Mouse (Mus musculus) adrenal gland, postnatal 36 days (tissue): Measurements from ENCODE around the gene Ube2k. TPM values are rescaled to one million over a fixed set of nuclear protein-coding genes. Genes with fewer than 3 reads are reported as not detected.
A peak's percentile ranks its signal among the peaks of the same experiment; 100 is the strongest.
"Not testable (repeated sequence)": the region's sequence is repeated elsewhere in the genome, so short reads cannot be mapped to it uniquely, and the experiment has no call there.

Source experiments
- DNase-seq, 2 experiments: peaks; one replicate each; pipeline ENCODE4 v3.0.0; 2021; ENCODE audit warnings: mixed read lengths in 1 of 2
- long read RNA-seq, 2 experiments: library from polyadenylated mRNA; stranded (forward); transcript quantifications; one replicate each; pipeline ENCODE4 v2.0.0; 2021; ENCODE audit warnings: borderline sequencing depth in 2 of 2
- total RNA-seq, 2 experiments: library from RNA; stranded (reverse); gene quantifications; 2 replicates each; pipeline ENCODE4 v1.2.3; 2021

Ube2k gene
- total RNA-seq = 10 to 100 TPM; 87.3 to 96.5 TPM
- long read RNA-seq, experiment 1, full-length matches to known transcripts = 103 of 120 reads
- long read RNA-seq, experiment 1, partial matches to known transcripts = 14 of 120 reads
- long read RNA-seq, experiment 1, other reads (novel, unspliced or antisense) = 3 of 120 reads
- long read RNA-seq, experiment 2, full-length matches to known transcripts = 31 of 31 reads
- long read RNA-seq, experiment 2, partial matches to known transcripts = 0 of 31 reads
- long read RNA-seq, experiment 2, other reads (novel, unspliced or antisense) = 0 of 31 reads

DNA sequence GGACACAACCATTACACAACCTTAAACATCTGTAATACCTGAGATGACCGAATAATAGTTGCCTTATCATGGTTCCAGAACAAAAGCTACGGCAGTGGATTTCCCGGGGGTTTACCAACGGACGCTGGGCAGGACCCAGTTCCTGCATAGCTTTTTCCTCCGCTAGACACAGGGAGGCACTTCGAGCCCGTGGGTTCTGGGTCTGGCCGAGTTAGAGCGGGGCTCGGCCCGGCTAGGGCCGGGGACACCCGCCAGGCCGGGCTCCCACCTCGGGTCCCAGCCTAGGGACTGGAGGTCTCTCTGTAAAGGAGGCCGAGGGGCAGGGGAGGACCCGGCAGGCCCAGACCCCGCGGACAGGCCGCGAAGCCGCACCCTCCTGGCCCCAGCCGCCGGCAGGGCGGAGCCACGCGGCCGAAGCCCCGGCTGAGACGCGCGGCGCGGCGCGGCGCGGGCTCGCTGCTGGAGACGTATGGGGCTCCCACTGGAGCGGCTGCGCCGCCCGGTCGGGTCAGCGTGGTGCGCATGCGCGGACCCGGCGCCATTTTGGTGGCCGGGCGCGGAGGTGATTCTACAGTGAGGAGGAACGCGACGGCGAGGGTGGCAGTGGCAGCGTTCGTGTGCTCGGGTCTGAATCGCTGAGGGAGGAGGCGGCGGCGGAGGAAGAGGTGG, at the start of gene Ube2k, which contains the start of gene Smim14:
Ube2k (plus strand) TSS at position 483 of the 669 bp plus-strand sequence.
Smim14 (minus strand) TSS at position 434 of the 669 bp plus-strand sequence.
- peak; percentile 95 to 98 for DNase-seq

GRCm38 (mm10) chr5:65487381-65487780, 49.7 kb upstream of the Ube2k start:
- DNase-seq = no peak

DNA sequence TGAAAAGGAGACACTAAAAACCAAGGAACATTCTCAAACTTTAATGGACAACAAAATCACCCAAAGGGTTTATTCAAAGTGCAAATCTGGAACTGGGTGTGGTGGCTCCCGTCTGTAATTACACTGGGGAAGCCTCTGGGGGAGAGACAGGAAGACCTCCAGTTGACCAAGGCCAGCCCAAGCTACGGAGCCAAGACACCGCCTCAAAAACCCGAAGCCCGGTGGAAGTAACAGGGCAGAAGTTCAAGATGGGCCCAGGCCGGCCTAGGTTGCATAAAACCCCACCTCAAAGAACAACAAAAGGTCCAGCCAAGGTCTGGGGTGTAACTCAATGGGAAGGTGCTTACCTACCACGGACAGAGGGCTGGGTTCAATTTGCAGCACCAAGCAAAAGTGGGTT, 48.3 kb upstream of the Ube2k start:
- DNase-seq = no peak

GRCm38 (mm10) chr5:65489830-65490229, 47.2 kb upstream of the Ube2k start:
- DNase-seq = no peak

DNA sequence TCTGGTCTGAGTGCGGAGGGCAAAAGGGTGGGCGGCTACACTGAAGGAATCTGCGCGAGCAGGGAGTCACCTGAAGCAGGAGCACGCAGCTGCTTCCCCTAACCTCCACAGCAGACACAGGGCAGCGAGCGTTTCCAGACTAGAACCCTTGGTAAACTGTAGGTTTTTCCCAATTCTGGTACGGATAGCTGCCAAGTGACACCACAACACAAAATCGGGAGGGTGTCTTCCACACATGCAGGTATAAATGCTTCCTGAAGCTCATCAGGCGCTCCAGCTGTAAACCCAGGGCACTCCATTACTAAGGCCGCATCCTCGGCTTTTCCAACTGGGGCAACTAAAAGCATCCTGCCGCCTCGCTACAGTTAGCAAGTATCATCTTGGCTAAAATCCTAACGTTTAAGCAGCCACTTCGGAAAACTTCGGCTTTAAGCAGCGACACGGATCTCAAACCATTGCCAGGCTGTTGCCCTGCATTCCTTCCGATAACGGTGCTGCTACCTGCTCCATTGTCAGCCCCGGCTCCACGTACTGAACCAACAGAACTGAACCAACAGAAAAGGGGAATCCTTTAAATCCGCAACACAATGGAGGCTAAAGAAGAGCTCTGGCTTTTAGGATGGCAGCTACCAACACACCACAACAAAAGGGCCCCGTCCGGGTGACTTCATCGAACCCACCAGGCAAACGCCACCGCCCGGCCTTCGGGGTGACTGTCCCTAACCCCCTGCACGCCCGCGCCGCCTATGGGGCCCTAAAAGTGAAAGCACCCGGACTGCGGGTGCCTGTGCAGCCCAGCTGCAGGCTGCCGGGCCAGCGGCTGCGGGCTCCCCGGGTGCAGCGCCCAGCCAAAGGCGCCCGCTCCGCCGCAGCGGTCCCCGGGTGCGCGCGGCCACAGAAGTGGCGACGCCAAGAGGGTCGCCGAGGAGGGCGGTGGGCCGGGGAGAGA, 45.0 kb upstream of the Ube2k start:
- peak; percentile 81 to 86 for DNase-seq

GRCm38 (mm10) chr5:65492716-65493531, 44.1 kb upstream of the Ube2k start, which contains the start of gene Gm43552:
Gene Gm43552 (minus strand): TSS chr5:65492833.
- DNase-seq = peak; percentile 98

DNA sequence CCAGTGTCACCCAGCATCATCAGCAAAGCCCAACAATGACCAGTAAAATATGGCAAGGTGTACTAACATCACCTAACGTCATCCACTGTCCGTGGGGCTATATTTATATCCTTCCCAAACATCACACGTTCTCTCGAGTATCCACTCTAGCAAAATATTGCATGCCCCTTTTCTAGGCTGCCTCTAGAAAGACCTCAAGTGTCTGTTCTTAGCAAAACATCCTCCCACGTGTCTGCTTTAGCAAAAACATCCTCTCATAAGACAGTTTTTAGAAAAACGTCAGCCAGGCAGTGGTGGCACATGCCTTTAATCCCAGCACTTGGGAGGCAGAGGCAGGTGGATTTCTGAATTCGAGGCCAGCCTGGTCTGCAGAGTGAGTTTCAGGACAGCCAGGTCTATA, 36.8 kb upstream of the Ube2k start:
- DNase-seq = no peak

DNA sequence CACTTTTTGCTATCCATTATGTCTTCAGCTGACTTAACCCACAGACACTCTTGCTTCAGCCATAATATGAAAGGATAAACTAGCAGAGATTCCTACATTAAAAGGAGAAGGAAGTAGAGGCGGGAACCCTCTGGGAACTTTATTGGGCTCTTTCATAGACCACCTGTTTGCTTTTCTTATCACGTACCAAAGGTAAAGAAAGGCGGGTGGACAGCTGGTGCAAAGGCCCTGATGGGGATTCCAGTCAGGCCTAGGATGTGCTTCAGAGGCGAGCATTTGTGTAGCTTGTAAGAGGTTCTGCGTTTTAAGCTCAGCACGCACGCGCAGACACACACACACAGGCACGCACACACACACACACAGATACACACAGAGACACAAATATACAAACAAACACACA, 35.6 kb upstream of the Ube2k start:
- DNase-seq = no peak

- peak; percentile 62 to 70 for DNase-seq
Observed at GRCm38 (mm10) chr5:65505786-65506185, 31.2 kb upstream of the Ube2k start.

GRCm38 (mm10) chr5:65508395-65508794, 28.6 kb upstream of the Ube2k start:
- peak; percentile 25 to 36 for DNase-seq

- DNase-seq = peak in 1 of 2 experiments; percentile 12
Observed at GRCm38 (mm10) chr5:65513506-65513905, 23.5 kb upstream of the Ube2k start.

DNA sequence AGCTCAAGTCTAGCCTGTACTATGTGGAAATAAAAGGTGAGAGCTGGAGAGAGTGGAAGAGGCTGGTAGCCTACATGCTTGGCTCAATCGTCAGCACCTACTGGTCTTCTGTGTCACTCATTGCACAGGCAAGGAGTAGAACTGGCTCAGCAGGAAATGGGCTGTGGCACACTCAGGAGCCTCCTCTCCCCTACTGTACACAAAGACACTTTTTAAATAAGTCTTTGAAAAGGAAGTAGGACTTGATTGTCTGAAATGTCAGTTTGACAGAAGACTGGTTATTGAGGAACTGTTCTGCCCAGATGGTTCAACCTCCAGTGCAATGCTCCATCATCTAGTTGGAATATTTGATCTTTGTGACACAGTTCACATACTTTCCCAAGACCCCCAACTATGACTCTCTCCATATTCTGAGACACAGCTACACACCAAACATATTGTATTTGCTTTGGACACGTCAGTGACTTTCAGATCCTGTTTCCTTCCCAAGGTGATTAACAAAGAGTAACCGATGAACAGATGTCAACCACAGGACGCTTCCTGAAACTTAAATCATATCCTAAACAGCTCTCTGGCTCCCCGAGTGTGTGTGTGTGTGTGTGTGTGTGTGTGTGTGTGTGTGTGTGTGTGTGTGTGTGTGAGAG, 22.3 kb upstream of the Ube2k start:
- DNase-seq = no peak

- DNase-seq = no peak
Observed at GRCm38 (mm10) chr5:65521803-65522202, 15.2 kb upstream of the Ube2k start.

DNA sequence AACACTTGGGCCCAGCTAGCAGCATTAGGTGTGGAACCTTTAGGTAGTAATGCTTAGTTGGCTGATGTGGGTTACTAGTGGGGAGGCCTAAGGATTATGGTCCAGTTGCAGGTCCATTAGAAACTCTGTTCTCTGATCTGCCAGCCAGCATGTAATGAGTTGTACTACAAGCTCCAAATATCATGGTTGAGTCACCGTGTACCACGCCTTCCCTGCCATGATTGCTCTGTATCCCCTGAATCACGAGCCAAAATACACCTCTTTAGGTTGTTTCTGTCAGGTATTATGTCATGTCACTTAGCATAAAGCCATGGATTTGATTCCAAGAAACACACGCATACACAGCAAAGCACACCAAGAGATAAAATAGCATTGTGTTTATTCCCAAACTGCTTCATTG, 12.2 kb upstream of the Ube2k start:
- DNase-seq = no peak

GRCm38 (mm10) chr5:65525674-65526443, 11.2 kb upstream of the Ube2k start:
- DNase-seq = no peak

DNA sequence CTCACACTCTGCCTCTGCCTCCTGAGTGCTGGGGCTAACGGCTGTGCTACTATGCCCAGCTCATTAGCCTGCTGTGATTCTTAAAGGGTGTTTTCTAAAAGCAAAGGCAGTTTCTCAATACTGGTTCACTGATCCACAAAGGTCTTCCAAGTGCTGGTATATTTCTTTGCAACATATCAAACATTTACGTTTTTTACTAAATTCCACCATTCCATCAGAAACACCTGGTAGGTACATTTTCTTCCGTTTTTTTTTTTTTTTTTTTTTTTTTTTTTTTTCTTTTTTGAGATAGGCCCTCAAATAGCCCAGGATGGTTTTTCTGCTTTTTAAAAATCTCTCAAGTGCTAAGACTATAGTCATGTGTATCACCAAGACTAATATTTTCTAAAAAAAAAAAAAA, 5.8 kb upstream of the Ube2k start:
- no peak for DNase-seq

DNA sequence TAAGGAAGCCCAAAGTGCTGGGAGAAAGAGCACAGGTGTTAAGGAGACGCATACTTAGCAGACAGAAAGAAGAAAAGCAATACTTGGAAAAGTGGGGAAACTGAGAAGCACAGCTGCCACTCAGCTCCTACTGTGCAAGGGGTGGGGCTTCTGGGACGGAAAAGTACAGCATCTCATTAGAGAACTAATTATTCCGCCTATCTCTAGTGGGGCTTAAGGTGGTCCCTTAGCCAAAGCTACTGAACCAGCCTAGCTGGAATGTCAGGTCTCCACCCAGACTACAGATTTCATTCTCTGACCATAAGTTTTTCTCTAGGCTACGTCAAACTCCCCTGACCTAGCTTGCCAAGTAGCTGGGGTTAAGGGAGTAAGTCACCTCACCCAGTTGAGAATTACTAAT, 2.5 kb upstream of the Ube2k start:
- DNase-seq = no peak

GRCm38 (mm10) chr5:65535457-65536067, 1.5 kb upstream of the Ube2k start:
- DNase-seq = peak; percentile 7 to 20

- not testable (repeated sequence) for DNase-seq
Observed at GRCm38 (mm10) chr5:65536068-65536465, 966 bp upstream of the Ube2k start.
